Mouse (Mus musculus): Measurements from ENCODE around the gene Mgst2. TPM values are rescaled to one million over a fixed set of nuclear protein-coding genes. Genes with fewer than 3 reads are reported as not detected.
A peak's percentile ranks its signal among the peaks of the same experiment; 100 is the strongest.

Mgst2 gene
- polyA plus RNA-seq, 1 experiment, result 134 TPM

- no peak for TF ChIP-seq POLR2A (IDR thresholded peaks at IDR 0.05; ENCODE audit: borderline replicate concordance, control insufficient read depth, low read depth, low read length)
- peak; percentile 88 for TF ChIP-seq CTCF (IDR thresholded peaks at IDR 0.05; ENCODE audit: control insufficient read depth, insufficient read depth, low read length)
- 43% methylated on average over 15 of the region's 15 CpGs for WGBS
- H3K27ac ChIP-seq (ENCODE audit: control insufficient read depth, insufficient read depth, low read depth, low read length, poor library complexity), result no peak overlapping the region
- H3K4me1 ChIP-seq (ENCODE audit: control insufficient read depth, insufficient read depth, low read length), result no peaks in the 10 kb centered on the region; the same call in 1 of the 2 replicates
- H3K4me3 ChIP-seq (replicated peaks; ENCODE audit: control insufficient read depth, low read depth, low read length), result no peak overlapping the region
Measured at GRCm38 (mm10) chr3:51648037-51648664, 12.0 kb upstream of the Mgst2 start.

GRCm38 (mm10) chr3:51649426-51649825 is 10.7 kb upstream of the Mgst2 start:
- peaks cover 3% of the 10 kb centered on the region; the same call in 1 of the 2 replicates for H3K4me1 ChIP-seq (ENCODE audit: control insufficient read depth, insufficient read depth, low read length)
- no peak overlapping the region for H3K4me3 ChIP-seq (replicated peaks; ENCODE audit: control insufficient read depth, low read depth, low read length)
- H3K27ac ChIP-seq (ENCODE audit: control insufficient read depth, insufficient read depth, low read depth, low read length, poor library complexity), result no peak overlapping the region
- 83% methylated on average over 8 of the region's 8 CpGs for WGBS
- TF ChIP-seq POLR2A (IDR thresholded peaks at IDR 0.05; ENCODE audit: borderline replicate concordance, control insufficient read depth, low read depth, low read length) (no peak), CTCF (IDR thresholded peaks at IDR 0.05; ENCODE audit: control insufficient read depth, insufficient read depth, low read length) (no peak)

GRCm38 (mm10) chr3:51649986-51650385 is 10.2 kb upstream of the Mgst2 start:
- 84% methylated on average over 8 of the region's 8 CpGs for WGBS
- Histone ChIP-seq H3K4me1 (ENCODE audit: control insufficient read depth, insufficient read depth, low read length) (peaks cover 3% of the 10 kb centered on the region; the same call in 1 of the 2 replicates), H3K4me3 (replicated peaks; ENCODE audit: control insufficient read depth, low read depth, low read length) (no peak overlapping the region), H3K27ac (ENCODE audit: control insufficient read depth, insufficient read depth, low read depth, low read length, poor library complexity) (no peak overlapping the region)
- no peak for TF ChIP-seq CTCF (IDR thresholded peaks at IDR 0.05; ENCODE audit: control insufficient read depth, insufficient read depth, low read length)
- TF ChIP-seq POLR2A (IDR thresholded peaks at IDR 0.05; ENCODE audit: borderline replicate concordance, control insufficient read depth, low read depth, low read length), result no peak

- WGBS, result 78% methylated on average over 2 of the region's 2 CpGs
- peaks cover 6% of the 10 kb centered on the region; the same call in 1 of the 2 replicates for H3K4me1 ChIP-seq (ENCODE audit: control insufficient read depth, insufficient read depth, low read length)
- TF ChIP-seq POLR2A (IDR thresholded peaks at IDR 0.05; ENCODE audit: borderline replicate concordance, control insufficient read depth, low read depth, low read length) (no peak), CTCF (IDR thresholded peaks at IDR 0.05; ENCODE audit: control insufficient read depth, insufficient read depth, low read length) (peak; percentile 23; the same call in 1 of the 2 replicates)
- no peak overlapping the region for H3K27ac ChIP-seq (ENCODE audit: control insufficient read depth, insufficient read depth, low read depth, low read length, poor library complexity)
- H3K4me3 ChIP-seq (replicated peaks; ENCODE audit: control insufficient read depth, low read depth, low read length), result no peak overlapping the region
Measured at GRCm38 (mm10) chr3:51651149-51651548, 9.0 kb upstream of the Mgst2 start.

- Histone ChIP-seq H3K4me3 (replicated peaks; ENCODE audit: control insufficient read depth, low read depth, low read length) (peak overlapping the region; percentile 0), H3K27ac (ENCODE audit: control insufficient read depth, insufficient read depth, low read depth, low read length, poor library complexity) (peak overlapping the region; percentile 80), H3K4me1 (ENCODE audit: control insufficient read depth, insufficient read depth, low read length) (peaks cover 6% of the 10 kb centered on the region; the same call in 1 of the 2 replicates)
- under 1% methylated on average over 9 of the region's 9 CpGs for WGBS
- peak; percentile 76 for TF ChIP-seq CTCF (IDR thresholded peaks at IDR 0.05; ENCODE audit: control insufficient read depth, insufficient read depth, low read length)
- TF ChIP-seq POLR2A (IDR thresholded peaks at IDR 0.05; ENCODE audit: borderline replicate concordance, control insufficient read depth, low read depth, low read length), result no peak
Measured at GRCm38 (mm10) chr3:51652292-51652691, 7.9 kb upstream of the Mgst2 start.

- Histone ChIP-seq H3K4me1 (ENCODE audit: control insufficient read depth, insufficient read depth, low read length) (peaks cover 6% of the 10 kb centered on the region; the same call in 1 of the 2 replicates), H3K4me3 (replicated peaks; ENCODE audit: control insufficient read depth, low read depth, low read length) (peak overlapping the region; percentile 59), H3K27ac (ENCODE audit: control insufficient read depth, insufficient read depth, low read depth, low read length, poor library complexity) (peak overlapping the region; percentile 93)
- under 1% methylated on average over 9 of the region's 9 CpGs for WGBS
- TF ChIP-seq CTCF (IDR thresholded peaks at IDR 0.05; ENCODE audit: control insufficient read depth, insufficient read depth, low read length), result no peak
- 0 out of 2 replicates have a peak, but pooled peaks have one; percentile 23 for TF ChIP-seq POLR2A (IDR thresholded peaks at IDR 0.05; ENCODE audit: borderline replicate concordance, control insufficient read depth, low read depth, low read length)
Measured at GRCm38 (mm10) chr3:51652701-51653100, 7.5 kb upstream of the Mgst2 start.

GRCm38 (mm10) chr3:51654303-51655055 is 5.7 kb upstream of the Mgst2 start:
- TF ChIP-seq CTCF (IDR thresholded peaks at IDR 0.05; ENCODE audit: control insufficient read depth, insufficient read depth, low read length) (no peak), POLR2A (IDR thresholded peaks at IDR 0.05; ENCODE audit: borderline replicate concordance, control insufficient read depth, low read depth, low read length) (no peak)
- Histone ChIP-seq H3K4me1 (ENCODE audit: control insufficient read depth, insufficient read depth, low read length) (peaks cover 6% of the 10 kb centered on the region; the same call in 1 of the 2 replicates), H3K27ac (ENCODE audit: control insufficient read depth, insufficient read depth, low read depth, low read length, poor library complexity) (peak overlapping the region; percentile 93), H3K4me3 (replicated peaks; ENCODE audit: control insufficient read depth, low read depth, low read length) (peak overlapping the region; percentile 68)
- WGBS, result 10% methylated on average over 6 of the region's 6 CpGs

GRCm38 (mm10) chr3:51659415-51659814 is 745 bp upstream of the Mgst2 start:
- Histone ChIP-seq H3K4me3 (replicated peaks; ENCODE audit: control insufficient read depth, low read depth, low read length) (no peak overlapping the region), H3K4me1 (ENCODE audit: control insufficient read depth, insufficient read depth, low read length) (peaks cover 4% of the 10 kb centered on the region), H3K27ac (ENCODE audit: control insufficient read depth, insufficient read depth, low read depth, low read length, poor library complexity) (no peak overlapping the region; the same call in 1 of the 2 replicates)
- TF ChIP-seq CTCF (IDR thresholded peaks at IDR 0.05; ENCODE audit: control insufficient read depth, insufficient read depth, low read length), result no peak
- TF ChIP-seq POLR2A (IDR thresholded peaks at IDR 0.05; ENCODE audit: borderline replicate concordance, control insufficient read depth, low read depth, low read length), result no peak
- WGBS, result 87% methylated on average over 5 of the region's 5 CpGs

Measured in bone marrow, adult 2 months (tissue).